Mouse (Mus musculus): ENCODE measurements around the gene Coq8a. TPM values are rescaled to one million over a fixed set of nuclear protein-coding genes. Genes with fewer than 3 reads are reported as not detected.

Gene Coq8a
- 100 to 1,000 TPM; 167 to 183 TPM for total RNA-seq (2021)
- long read RNA-seq, experiment 1, full-length matches to known transcripts = 78 of 111 reads
- long read RNA-seq, experiment 1, partial matches to known transcripts = 15 of 111 reads
- long read RNA-seq, experiment 1, other reads (novel, unspliced or antisense) = 18 of 111 reads
- long read RNA-seq, experiment 2, full-length matches to known transcripts = 230 of 281 reads
- long read RNA-seq, experiment 2, partial matches to known transcripts = 14 of 281 reads
- long read RNA-seq, experiment 2, other reads (novel, unspliced or antisense) = 37 of 281 reads

GRCm38 (mm10) chr1:180198959-180199714, at the start of gene Coq8a:
Gene Coq8a, minus strand, starts transcription at chr1:180199602.
- no peak for DNase-seq (ENCODE audit: low spot score in 2 of 2)

- DNase-seq (ENCODE audit: low spot score in 2 of 2) = no peak
These were observed 49.3 kb upstream of the Coq8a start for GRCm38 (mm10) chr1:180248593-180249146.

DNA sequence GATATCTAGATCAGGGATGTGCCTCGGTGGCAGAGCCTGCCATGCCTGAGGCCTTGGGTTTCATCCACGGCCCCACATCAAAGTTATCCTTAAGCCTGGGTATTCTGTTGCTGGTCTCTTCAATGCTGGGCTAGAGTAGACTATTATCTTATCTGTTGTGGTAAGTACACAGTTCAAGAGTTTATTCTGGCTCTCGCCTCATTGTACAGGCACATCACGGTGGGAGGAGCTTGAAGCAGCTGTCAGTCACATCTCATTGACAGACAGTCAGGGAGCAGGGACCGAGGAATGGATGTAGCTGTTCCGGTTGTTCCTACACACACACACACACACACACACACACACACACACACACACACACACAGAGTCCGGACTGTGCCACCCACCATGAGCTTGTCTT, 48.5 kb upstream of the Coq8a start:
- no peak for DNase-seq (ENCODE audit: low spot score in 2 of 2)

GRCm38 (mm10) chr1:180245741-180246507, 46.5 kb upstream of the Coq8a start:
- no peak for DNase-seq (ENCODE audit: low spot score in 2 of 2)

DNA sequence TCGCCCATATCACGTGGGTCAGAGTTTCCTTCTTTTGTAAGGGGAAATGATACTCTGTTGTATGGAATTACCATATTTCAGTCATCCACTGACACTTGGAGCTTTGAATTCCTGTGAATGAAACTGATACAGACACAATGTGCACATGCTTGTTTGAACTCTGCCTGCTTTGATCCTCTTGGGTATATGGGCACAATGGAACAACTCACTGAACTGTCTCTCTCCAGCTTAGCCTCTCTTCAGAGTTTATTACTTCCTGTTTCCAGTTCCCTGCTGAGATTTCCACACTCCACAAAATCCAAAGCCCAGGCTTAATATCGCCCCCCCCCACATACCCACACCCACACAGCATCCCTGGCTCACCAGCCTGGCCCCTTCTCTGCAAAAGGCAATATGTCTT, 32.3 kb upstream of the Coq8a start:
- DNase-seq (ENCODE audit: low spot score in 2 of 2) = no peak

DNA sequence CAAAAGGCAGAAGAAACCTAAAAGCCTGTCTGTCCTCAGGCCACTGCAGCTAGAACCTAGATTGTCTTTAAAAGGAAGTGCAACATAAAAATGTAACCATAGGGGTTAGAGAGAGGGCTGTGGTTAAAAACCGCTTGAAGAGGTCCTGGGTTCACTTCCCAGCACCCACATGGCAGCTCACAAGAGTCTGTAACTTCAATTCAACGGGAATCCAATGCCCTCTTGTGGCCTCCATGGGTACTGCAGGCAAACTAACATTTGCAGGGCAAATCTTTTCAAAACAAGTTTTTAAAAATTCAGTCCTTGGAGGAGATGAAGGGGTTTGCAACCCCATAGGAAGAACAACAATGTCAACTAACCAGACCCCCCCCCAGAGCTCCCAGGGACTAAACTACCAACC, 31.2 kb upstream of the Coq8a start:
- no peak for DNase-seq (ENCODE audit: low spot score in 2 of 2)

- DNase-seq (ENCODE audit: low spot score in 2 of 2) = no peak
These were observed 30.5 kb upstream of the Coq8a start for GRCm38 (mm10) chr1:180229906-180230305.

DNA sequence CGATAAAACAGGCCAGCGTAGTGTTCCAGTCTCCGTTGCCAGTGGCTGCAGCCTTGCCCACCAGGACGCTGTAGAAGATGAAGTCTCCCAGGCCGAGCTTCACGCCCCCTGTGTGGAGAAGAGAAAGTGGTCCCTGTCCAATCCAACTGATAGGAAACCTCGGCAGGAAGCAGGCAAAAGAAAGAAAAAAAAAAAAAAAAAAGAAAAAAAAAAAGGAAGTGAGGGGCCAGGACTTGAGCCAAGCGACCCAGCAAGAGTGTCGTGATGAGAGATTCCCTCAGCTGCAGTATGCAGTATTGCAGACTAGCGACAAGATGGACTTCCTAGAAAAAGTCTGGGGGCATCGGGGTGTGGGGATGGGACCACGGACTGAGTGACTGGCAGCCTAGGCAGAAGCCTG, 29.5 kb upstream of the Coq8a start:
- no peak for DNase-seq (ENCODE audit: low spot score in 2 of 2)

DNA sequence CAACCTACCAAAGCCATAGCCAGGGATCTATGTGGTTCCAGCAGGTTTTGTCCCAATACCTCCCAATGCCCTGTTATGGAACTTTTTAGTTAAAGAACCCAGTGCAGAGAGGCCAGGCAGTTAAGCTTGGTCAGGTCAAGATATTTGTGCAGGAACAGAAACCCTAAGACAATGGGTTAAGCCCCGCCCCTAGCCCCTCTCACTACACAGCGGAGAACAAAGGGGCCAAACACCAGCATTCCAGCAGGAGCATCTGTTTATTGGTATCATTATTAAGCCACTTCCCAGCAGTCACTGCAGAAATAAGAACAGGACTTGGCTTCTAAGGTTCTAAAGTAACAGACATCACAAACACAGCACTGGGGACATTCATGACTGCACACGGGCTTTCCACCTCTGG, 27.4 kb upstream of the Coq8a start:
- no peak for DNase-seq (ENCODE audit: low spot score in 2 of 2)

DNA sequence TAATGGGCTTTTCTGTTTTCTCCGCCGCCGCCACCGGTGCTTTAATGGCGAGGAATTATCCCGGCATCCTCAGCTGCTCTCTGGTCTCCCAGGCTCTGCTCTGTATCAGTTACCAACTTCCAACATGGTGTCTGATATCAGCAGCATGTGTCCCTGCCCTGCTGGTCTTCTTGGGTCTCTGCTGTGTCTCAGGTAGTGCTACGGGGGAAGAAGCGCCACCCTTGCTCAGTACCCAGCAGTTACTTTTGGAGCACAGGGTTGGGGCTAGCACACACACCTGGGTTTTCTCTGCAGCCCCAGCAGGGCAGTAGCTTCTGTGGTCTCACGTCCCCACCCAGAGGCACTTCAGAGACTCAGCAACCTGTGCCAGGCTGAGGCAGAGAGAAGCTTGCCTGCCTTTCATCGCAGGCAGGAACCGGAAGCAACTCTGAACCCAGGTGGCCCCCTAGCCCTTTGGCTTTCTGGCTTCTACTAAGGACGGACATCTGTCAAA, 26.9 kb upstream of the Coq8a start:
- no peak for DNase-seq (ENCODE audit: low spot score in 2 of 2)

DNA sequence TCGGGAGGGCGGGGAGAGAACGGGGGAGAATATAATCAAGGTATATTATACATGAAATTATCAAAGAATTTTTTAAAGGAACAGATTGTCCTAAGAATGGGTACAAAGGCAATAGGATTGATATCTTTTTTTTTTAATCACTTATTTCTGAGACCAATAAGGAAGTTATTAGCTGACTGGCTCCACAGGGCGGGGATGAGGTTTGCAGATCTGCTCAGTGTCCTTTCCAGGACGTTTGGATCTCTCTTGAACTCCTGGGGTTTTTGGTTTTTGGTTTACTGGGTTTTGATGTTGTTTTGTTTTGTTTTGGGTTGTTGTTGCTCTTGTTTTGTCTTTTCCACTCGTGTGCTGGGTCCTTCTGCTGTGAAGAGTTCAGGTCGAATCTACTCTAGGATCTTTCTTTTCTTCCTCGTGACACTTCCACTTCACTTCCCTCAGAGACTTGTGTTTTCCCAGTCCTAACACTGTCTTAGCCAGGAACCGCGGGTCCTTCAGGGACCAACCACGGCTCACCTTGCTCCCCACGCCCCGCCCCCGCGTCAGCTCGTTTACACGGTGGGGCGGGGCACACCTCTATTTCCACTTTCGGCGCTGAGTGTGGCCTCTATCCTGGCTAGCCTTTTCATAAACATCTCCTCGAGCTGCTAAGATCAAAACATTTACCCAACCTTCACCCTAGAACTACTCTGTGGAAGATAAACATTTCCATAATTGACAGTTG, 26.3 kb upstream of the Coq8a start:
- DNase-seq (ENCODE audit: low spot score in 2 of 2) = no peak

- DNase-seq (ENCODE audit: low spot score in 2 of 2) = no peak
These were observed 22.6 kb upstream of the Coq8a start for GRCm38 (mm10) chr1:180222007-180222406.

DNA sequence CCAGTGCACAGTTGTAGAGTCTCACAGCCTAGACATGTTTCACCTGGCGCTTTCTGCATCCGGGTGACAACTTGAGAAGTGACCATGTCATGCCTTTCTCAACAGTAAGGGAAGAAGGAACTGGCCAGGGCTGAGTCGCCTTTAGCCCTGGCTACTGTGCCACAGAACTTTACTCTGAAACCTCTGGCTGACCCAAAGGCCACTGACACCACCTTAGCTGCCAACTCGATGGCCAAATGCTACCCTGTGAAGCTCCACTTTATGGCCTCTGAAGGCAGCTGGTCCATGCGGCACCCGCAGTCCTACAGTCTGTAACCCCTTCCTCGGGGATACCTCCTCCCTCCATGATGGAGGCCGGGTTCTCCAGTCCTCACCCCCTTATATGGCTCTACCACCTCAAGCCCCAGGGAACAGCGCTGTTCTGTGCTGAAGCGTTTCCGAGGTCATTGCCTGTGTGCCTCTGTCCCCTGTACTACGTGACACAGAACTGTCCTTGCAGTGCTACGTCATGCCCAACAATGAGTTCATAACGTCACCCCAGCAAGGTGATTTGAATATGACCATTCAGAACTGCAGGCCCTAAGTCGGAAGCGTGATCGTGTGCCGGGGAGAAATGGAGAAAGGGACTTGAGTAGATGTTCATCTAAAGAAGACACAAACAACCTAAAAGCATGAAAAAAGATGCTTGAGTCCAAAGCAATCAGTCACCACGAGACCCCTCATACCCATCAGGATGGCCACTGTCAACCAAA, 21.6 kb upstream of the Coq8a start:
- no peak for DNase-seq (ENCODE audit: low spot score in 2 of 2)

DNA sequence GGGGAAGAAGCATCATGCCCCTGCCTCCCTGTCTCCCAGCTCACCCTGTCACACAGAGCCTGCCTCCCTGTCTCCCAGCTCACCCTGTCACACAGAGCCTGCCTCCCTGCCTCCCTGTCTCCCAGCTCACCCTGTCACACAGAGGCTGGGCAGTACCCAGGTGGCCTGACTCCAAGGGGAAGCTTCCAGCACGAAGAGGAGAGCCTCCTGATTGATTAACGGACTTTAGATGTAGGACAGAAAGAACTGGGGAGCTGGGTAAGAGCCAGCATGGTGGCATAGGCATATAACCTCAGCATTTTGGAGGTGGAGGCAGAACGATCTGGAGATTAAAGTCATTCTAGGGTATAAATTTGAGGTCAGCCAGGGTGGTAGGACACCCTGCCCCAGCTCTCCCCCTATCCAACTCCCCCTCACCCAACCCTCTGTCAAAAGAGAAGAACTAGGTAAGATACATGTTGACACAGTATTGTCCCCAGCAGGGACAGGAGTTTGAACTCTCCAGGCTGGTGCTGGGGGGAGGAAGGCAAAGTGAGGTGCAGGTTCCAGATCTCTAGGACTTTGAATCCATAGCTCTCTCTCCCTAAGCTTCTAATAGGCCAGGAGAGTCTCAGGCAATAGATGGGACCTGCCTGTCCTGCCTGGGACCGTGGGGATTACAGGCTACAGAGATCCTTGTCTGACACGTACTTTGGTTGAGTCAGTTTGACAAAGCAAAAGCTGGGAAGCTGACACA, 17.3 kb upstream of the Coq8a start:
- no peak for DNase-seq (ENCODE audit: low spot score in 2 of 2)

- DNase-seq (ENCODE audit: low spot score in 2 of 2) = peak; percentile 29 to 36
These were observed 15.6 kb upstream of the Coq8a start for GRCm38 (mm10) chr1:180215044-180215443.

DNA sequence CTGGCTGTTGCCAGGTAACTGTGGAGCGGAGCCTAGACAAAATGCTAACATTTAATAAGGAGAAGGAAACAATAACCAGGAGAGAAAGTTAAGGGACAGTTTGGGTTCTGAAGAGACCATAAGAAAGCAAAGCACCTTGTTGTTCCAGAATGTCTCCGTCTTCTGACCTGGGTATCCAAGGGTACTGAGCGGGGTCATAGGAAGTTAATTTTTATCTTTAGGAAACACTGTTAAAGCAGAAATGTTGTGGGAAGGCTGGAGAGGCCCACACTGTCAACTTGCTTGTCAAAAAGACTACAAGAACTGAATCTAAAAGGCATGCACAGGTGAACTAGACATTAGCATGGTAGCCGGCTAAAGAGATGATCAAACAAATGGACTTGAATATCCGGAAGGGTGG, 13.5 kb upstream of the Coq8a start:
- no peak for DNase-seq (ENCODE audit: low spot score in 2 of 2)

DNA sequence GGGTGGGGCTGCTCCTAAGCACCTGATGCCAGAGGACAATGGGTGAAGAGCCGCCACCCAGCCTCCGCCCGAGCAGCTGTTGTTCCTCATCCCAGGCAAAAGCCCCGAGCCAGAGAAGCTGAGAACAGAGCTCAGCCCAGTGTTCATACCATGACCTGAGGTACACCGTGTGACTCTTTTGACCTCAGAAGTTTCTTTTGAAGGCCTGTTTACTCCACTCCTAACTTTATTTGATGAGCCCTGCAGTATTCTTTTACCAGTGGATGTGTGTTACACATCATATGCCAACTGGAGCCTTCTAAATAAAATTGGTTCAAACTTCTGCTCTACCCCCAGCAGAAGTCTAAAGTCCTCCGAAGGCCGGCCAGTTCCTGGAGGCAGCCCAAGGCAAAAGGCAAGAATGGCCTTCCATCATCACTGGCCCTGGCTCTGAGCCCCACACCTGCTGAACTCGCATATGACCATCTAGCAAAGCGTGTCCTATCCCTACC, 11.4 kb upstream of the Coq8a start:
- no peak for DNase-seq (ENCODE audit: low spot score in 2 of 2)

DNA sequence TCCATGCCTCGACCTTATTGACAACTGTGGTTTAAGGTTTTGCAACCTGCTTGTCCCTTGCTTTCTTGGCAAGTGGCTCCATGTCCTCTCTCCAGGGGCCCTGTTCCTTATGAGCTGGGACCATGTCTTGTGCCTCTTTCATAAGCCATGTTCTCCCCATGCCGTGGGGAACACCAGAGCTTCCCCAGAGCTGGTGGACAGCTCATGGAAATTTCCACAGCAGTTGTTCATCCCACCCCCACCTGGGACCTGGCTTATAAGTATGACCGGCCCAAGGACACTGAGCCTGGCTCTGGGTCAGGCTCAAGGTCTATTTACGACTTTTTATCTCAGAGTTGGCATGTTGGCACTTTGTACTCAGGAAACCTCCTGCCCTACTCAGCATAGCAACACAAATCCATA, 10.6 kb upstream of the Coq8a start:
- DNase-seq (ENCODE audit: low spot score in 2 of 2) = peak in 1 of 2 experiments; percentile 34

DNA sequence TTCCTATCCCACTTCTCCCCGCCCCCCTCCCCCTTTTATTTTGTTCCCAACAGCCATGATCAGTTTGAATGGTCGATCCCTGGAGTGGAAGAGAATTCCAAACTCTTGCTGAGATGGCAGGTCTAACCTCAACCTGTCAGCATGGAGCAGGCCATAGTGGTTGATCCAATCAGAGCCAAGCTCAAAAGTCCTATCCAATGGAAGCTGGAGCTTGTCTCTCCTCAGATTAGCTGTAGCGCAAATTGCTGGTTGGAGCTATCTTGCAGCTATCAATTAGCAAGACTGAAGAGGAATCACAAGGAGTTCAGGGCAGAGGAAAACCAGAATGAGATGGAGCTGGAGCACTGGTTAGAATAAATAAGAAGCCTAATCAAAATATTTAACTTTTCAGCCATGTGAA, 9.0 kb upstream of the Coq8a start:
- DNase-seq (ENCODE audit: low spot score in 2 of 2) = no peak

Data from adrenal gland, postnatal 4 days (tissue).